Mouse (Mus musculus) activated CD4-positive, CD25-positive, alpha-beta regulatory T cell, adult 4 months (primary cell): Measurements from ENCODE around the gene Dstyk. TPM values are rescaled to one million over a fixed set of nuclear protein-coding genes. Genes with fewer than 3 reads are reported as not detected.

Source experiments
- polyA plus RNA-seq, 2 experiments: library from polyadenylated mRNA; unstranded; fragments of 100-300 nt; shearing (Covaris generic); gene quantifications; one replicate each; pipeline ENCODE4 v1.2.1; 2017

Gene Dstyk
- polyA plus RNA-seq, 2 experiments from 2014 or later = 4.0 to 4.3 TPM

Other genes starting within 250 kb of the Dstyk start
- not detected for gene Lemd1, start 226.1 kb upstream of the Dstyk start, polyA plus RNA-seq
- gene AC124108.1, start 226.1 kb upstream of the Dstyk start, polyA plus RNA-seq = not detected
- gene Gm10188, start 187.8 kb upstream of the Dstyk start, polyA plus RNA-seq = not detected
- gene Klhdc8a, start 118.9 kb upstream of the Dstyk start, polyA plus RNA-seq = not detected
- 1 to 10 TPM; 2.0 TPM for gene Nuak2, start 101.4 kb upstream of the Dstyk start, polyA plus RNA-seq
- gene Tmcc2, start 26.3 kb upstream of the Dstyk start, polyA plus RNA-seq = 1 to 10 TPM in 1 of 2 experiments, under 1 TPM in 1; 0.54 to 1.6 TPM
- gene Rbbp5, start 59.8 kb downstream of the Dstyk start, polyA plus RNA-seq = 10 to 100 TPM; 29.0 to 30.0 TPM
- 1 to 10 TPM; 3.2 to 6.5 TPM for gene Tmem81, start 88.7 kb downstream of the Dstyk start, polyA plus RNA-seq
- gene Cntn2, start 125.7 kb downstream of the Dstyk start, polyA plus RNA-seq = not detected